Mouse (Mus musculus): ENCODE data around the gene Col27a1. TPM values are rescaled to one million over a fixed set of nuclear protein-coding genes. Genes with fewer than 3 reads are reported as not detected.
A peak's percentile ranks its signal among the peaks of the same experiment; 100 is the strongest.

Col27a1 gene
- polyA plus RNA-seq, 1 experiment: 1.4 TPM

DNA sequence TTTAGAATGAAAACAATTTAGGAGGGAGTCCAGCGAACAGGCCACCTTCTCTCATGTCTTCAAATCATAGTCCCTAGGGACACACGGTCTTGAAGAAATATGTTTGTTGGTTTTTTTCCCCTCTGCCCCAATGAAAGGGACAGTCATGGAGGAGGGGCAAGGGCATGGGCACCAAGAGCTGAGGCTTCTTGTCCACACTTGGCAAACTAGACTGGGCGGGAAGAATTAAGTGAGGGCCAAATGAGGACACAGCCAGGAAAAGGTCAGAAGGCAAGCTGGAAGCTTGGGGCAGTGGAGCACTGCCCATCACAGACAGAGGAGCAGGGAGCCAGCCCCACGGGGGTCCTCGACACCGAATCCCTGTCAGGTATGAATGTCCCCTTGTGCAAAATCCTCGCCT lies 9.9 kb upstream of the Col27a1 start:
- Histone ChIP-seq H3K27me3 (ENCODE audit: control insufficient read depth, insufficient read depth, low read length, poor library complexity, severe bottlenecking) (no peaks in the 10 kb centered on the region), H3K4me3 (ENCODE audit: low read depth, low read length) (no peak overlapping the region), H3K4me1 (ENCODE audit: control insufficient read depth, insufficient read depth, low read length) (no peaks in the 10 kb centered on the region), H3K27ac (ENCODE audit: insufficient read depth, low read length) (no peak overlapping the region), H3K9me3 (replicated peaks; ENCODE audit: control insufficient read depth, insufficient read depth, low read length, poor library complexity, severe bottlenecking) (no peaks in the 10 kb centered on the region), H3K9ac (ENCODE audit: low read depth, poor library complexity, severe bottlenecking) (no peak overlapping the region), H3K36me3 (ENCODE audit: control insufficient read depth, insufficient read depth, low read length, poor library complexity, severe bottlenecking) (no peaks in the 10 kb centered on the region)
- TF ChIP-seq CTCF (IDR thresholded peaks at IDR 0.05; ENCODE audit: low read depth, low read length) (no peak), EP300 (IDR thresholded peaks at IDR 0.05; ENCODE audit: insufficient read depth, low read depth, low read length) (no peak), POLR2A (IDR thresholded peaks at IDR 0.05; ENCODE audit: insufficient read depth, low read length) (no peak)

DNA sequence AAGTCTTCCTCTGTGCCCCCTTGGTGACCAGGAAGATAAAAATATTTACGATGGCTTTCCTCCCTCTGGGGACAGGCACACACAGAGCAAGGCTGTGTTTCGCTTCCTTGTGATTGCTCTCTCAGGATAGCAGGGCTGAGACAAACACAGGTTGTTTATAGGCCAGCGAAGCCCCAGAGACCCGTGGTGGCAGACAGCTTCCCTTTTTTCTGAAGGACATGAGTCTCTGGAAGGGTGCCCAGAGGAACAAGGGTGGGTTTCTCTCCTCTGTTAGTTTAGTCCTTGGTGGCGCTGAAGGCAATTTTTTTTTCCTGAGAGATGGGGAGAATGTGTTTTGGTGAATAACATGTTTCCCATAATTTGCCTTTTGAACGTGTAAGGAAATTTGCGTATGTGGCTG lies 8.2 kb upstream of the Col27a1 start:
- Histone ChIP-seq H3K4me3 (ENCODE audit: low read depth, low read length) (no peak overlapping the region), H3K36me3 (ENCODE audit: control insufficient read depth, insufficient read depth, low read length, poor library complexity, severe bottlenecking) (no peaks in the 10 kb centered on the region), H3K4me1 (ENCODE audit: control insufficient read depth, insufficient read depth, low read length) (no peaks in the 10 kb centered on the region), H3K27ac (ENCODE audit: insufficient read depth, low read length) (no peak overlapping the region), H3K9me3 (replicated peaks; ENCODE audit: control insufficient read depth, insufficient read depth, low read length, poor library complexity, severe bottlenecking) (no peaks in the 10 kb centered on the region), H3K9ac (ENCODE audit: low read depth, poor library complexity, severe bottlenecking) (no peak overlapping the region), H3K27me3 (ENCODE audit: control insufficient read depth, insufficient read depth, low read length, poor library complexity, severe bottlenecking) (no peaks in the 10 kb centered on the region)
- TF ChIP-seq POLR2A (IDR thresholded peaks at IDR 0.05; ENCODE audit: insufficient read depth, low read length): no peak
- no peak for TF ChIP-seq EP300 (IDR thresholded peaks at IDR 0.05; ENCODE audit: insufficient read depth, low read depth, low read length)
- no peak for TF ChIP-seq CTCF (IDR thresholded peaks at IDR 0.05; ENCODE audit: low read depth, low read length)

- peaks cover 12% of the 10 kb centered on the region; the same call in 1 of the 2 replicates for H3K27me3 ChIP-seq (ENCODE audit: control insufficient read depth, insufficient read depth, low read length, poor library complexity, severe bottlenecking)
- H3K4me1 ChIP-seq (ENCODE audit: control insufficient read depth, insufficient read depth, low read length): no peaks in the 10 kb centered on the region
- no peaks in the 10 kb centered on the region for H3K36me3 ChIP-seq (ENCODE audit: control insufficient read depth, insufficient read depth, low read length, poor library complexity, severe bottlenecking)
- no peaks in the 10 kb centered on the region for H3K9me3 ChIP-seq (replicated peaks; ENCODE audit: control insufficient read depth, insufficient read depth, low read length, poor library complexity, severe bottlenecking)
- peak overlapping the region; percentile 86 for H3K9ac ChIP-seq (ENCODE audit: low read depth, poor library complexity, severe bottlenecking)
- TF ChIP-seq EP300 (IDR thresholded peaks at IDR 0.05; ENCODE audit: insufficient read depth, low read depth, low read length) (no peak), CTCF (IDR thresholded peaks at IDR 0.05; ENCODE audit: low read depth, low read length) (peak; percentile 79)
- no peak overlapping the region for H3K27ac ChIP-seq (ENCODE audit: insufficient read depth, low read length)
- peak overlapping the region; percentile 81 for H3K4me3 ChIP-seq (ENCODE audit: low read depth, low read length)
Measured at GRCm38 (mm10) chr4:63215185-63215992, 1.6 kb downstream of the Col27a1 start.

- Histone ChIP-seq H3K9ac (ENCODE audit: low read depth, poor library complexity, severe bottlenecking) (peak overlapping the region; percentile 86), H3K4me1 (ENCODE audit: control insufficient read depth, insufficient read depth, low read length) (no peaks in the 10 kb centered on the region), H3K36me3 (ENCODE audit: control insufficient read depth, insufficient read depth, low read length, poor library complexity, severe bottlenecking) (no peaks in the 10 kb centered on the region), H3K27me3 (ENCODE audit: control insufficient read depth, insufficient read depth, low read length, poor library complexity, severe bottlenecking) (peaks cover 12% of the 10 kb centered on the region; the same call in 1 of the 2 replicates), H3K9me3 (replicated peaks; ENCODE audit: control insufficient read depth, insufficient read depth, low read length, poor library complexity, severe bottlenecking) (no peaks in the 10 kb centered on the region), H3K27ac (ENCODE audit: insufficient read depth, low read length) (no peak overlapping the region), H3K4me3 (ENCODE audit: low read depth, low read length) (peak overlapping the region; percentile 81)
- TF ChIP-seq CTCF (IDR thresholded peaks at IDR 0.05; ENCODE audit: low read depth, low read length) (peak; percentile 31), EP300 (IDR thresholded peaks at IDR 0.05; ENCODE audit: insufficient read depth, low read depth, low read length) (no peak)
Measured at GRCm38 (mm10) chr4:63215993-63216531, 2.3 kb downstream of the Col27a1 start.

DNA sequence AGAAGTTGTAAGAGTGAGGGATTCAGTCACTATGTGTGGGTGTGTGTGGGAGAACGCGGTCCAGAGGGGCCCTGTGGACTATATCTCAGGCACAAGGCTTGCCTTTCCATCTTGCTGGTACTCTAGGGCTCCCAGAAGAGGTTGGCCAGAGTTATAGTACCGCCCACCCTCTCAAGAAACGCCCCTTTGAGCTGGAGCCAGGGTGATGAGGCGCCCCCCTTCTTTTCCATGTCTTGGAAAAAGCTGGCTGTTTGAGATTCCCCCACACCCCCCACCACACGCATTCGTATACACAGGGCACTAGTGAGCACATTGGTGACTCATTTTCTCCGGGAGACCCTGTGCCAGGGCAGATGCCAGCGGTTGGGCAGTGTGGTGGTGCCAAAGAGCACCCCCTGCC lies 2.8 kb downstream of the Col27a1 start:
- H3K36me3 ChIP-seq (ENCODE audit: control insufficient read depth, insufficient read depth, low read length, poor library complexity, severe bottlenecking): no peaks in the 10 kb centered on the region
- H3K9me3 ChIP-seq (replicated peaks; ENCODE audit: control insufficient read depth, insufficient read depth, low read length, poor library complexity, severe bottlenecking): no peaks in the 10 kb centered on the region
- TF ChIP-seq EP300 (IDR thresholded peaks at IDR 0.05; ENCODE audit: insufficient read depth, low read depth, low read length): no peak
- no peak for TF ChIP-seq CTCF (IDR thresholded peaks at IDR 0.05; ENCODE audit: low read depth, low read length)
- no peak for TF ChIP-seq POLR2A (IDR thresholded peaks at IDR 0.05; ENCODE audit: insufficient read depth, low read length)
- H3K4me3 ChIP-seq (ENCODE audit: low read depth, low read length): no peak overlapping the region
- H3K4me1 ChIP-seq (ENCODE audit: control insufficient read depth, insufficient read depth, low read length): no peaks in the 10 kb centered on the region
- H3K27ac ChIP-seq (ENCODE audit: insufficient read depth, low read length): no peak overlapping the region
- peak overlapping the region; percentile 86; the same call in 1 of the 2 replicates for H3K9ac ChIP-seq (ENCODE audit: low read depth, poor library complexity, severe bottlenecking)
- peaks cover 12% of the 10 kb centered on the region; the same call in 1 of the 2 replicates for H3K27me3 ChIP-seq (ENCODE audit: control insufficient read depth, insufficient read depth, low read length, poor library complexity, severe bottlenecking)

GRCm38 (mm10) chr4:63217513-63217912 lies 3.7 kb downstream of the Col27a1 start:
- Histone ChIP-seq H3K4me1 (ENCODE audit: control insufficient read depth, insufficient read depth, low read length) (no peaks in the 10 kb centered on the region), H3K27ac (ENCODE audit: insufficient read depth, low read length) (no peak overlapping the region), H3K9me3 (replicated peaks; ENCODE audit: control insufficient read depth, insufficient read depth, low read length, poor library complexity, severe bottlenecking) (no peaks in the 10 kb centered on the region), H3K27me3 (ENCODE audit: control insufficient read depth, insufficient read depth, low read length, poor library complexity, severe bottlenecking) (peaks cover 12% of the 10 kb centered on the region; the same call in 1 of the 2 replicates), H3K9ac (ENCODE audit: low read depth, poor library complexity, severe bottlenecking) (no peak overlapping the region), H3K36me3 (ENCODE audit: control insufficient read depth, insufficient read depth, low read length, poor library complexity, severe bottlenecking) (no peaks in the 10 kb centered on the region), H3K4me3 (ENCODE audit: low read depth, low read length) (no peak overlapping the region)
- TF ChIP-seq EP300 (IDR thresholded peaks at IDR 0.05; ENCODE audit: insufficient read depth, low read depth, low read length) (no peak), POLR2A (IDR thresholded peaks at IDR 0.05; ENCODE audit: insufficient read depth, low read length) (no peak), CTCF (IDR thresholded peaks at IDR 0.05; ENCODE audit: low read depth, low read length) (no peak)

Measured in ES-Bruce4 (cell line).